Mouse (Mus musculus): ENCODE data around the gene 4921517D22Rik. TPM values are rescaled to one million over a fixed set of nuclear protein-coding genes. Genes with fewer than 3 reads are reported as not detected.

Gene 4921517D22Rik
- polyA plus RNA-seq, 1 experiment: not detected

DNA sequence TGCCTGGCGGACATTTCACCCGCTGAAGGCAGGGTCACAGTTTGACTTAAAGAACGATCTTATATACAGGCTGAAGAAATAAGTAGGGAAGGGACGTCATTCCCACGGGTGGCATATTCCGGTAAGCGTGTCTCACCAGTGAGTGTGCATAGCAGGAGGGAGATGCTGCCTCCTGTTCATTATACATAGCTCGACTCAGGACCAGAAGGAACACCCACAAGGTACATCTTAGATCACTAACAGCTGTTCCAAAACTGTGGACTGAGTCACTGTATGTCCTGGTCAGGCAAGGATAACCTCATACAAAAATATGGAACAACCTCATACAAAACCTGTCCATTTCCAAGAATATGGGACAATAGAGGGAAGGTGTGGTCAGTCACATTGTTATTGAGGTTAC lies 5.2 kb upstream of the 4921517D22Rik start:
- 93% methylated on average over 8 of the region's 8 CpGs for WGBS
- DNase-seq (ENCODE audit: low read depth, low spot score): no peak

DNA sequence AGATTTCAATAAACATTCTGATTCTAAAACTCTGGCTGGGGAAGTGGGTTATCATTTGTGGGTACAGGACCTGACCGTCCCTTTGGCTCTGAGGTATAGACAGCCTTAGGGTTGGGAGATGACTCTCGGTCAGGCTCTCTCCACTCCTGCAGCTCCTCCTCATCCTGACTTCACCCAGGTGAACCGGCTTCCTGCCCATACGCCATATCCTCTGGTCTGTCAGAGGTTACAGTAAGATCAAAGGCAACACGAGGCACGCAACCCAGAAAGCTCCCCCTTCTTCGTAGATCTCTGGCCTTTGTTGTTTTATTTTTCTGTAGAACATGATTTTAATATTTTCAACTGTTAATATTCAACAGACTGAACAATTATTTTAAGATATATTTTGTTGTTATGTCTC lies 1.9 kb upstream of the 4921517D22Rik start:
- DNase-seq (ENCODE audit: low read depth, low spot score): no peak
- WGBS: 91% methylated on average over 7 of the region's 7 CpGs

DNA sequence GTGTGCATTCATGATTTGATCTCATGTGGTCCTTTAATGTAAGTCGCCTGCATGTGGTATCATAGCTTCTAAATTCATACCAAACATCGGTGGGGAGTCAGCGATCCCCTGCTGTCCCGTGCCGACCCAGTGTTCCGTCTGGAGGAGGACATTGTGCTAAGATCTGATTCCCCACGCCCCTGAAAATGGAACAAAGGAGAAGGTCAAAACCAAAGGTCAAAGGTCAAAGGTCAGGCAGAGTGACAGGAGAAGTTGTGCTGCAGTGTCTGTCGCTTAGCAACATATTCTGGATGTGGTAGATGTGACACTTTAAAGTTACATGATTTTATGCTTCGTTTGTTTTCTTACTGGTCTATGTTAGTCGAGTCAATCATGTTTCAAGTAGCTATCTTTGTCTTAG lies 2.4 kb downstream of the 4921517D22Rik start:
- DNase-seq (ENCODE audit: low read depth, low spot score): no peak
- 83% methylated on average over 10 of the region's 10 CpGs for WGBS

DNA sequence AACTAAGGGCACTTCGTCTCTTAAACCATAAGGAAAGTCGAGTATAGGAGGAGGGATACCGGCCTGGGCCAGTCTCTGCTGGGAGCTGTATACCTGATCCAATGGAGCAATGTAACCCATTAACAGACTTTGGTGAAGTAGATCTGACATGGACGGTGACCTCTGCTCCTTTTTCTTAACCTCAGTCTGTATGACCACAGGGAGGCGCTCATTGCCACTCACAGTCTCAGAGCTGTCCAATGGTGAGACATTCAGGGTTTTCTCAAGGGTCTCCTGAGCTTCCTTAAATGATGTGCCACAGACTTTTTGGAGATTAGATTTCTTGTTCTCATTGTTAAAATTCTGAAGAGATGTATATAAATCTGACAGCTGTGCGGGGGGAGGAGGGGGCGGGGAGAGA lies 3.3 kb downstream of the 4921517D22Rik start:
- no peak for DNase-seq (ENCODE audit: low read depth, low spot score)
- 87% methylated on average over 7 of the region's 7 CpGs for WGBS

DNA sequence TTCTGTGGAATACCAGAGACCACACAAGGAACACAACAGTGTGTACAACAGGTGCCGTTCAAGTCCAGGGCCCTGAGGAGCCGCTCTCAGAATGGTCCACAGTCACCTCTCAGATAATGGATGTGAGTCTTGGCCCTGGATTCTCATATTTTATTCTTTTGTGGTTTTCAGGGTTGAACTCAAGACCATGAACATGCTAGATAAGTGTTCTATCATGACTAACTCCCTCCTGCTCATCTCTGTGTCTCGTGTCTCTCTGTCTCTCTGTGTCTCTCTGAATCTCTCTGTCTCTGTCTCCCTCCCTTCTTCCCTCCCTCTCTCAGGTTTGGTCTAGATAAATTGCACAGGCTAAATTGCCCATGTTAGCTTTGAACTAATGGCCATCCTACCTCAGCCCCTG lies 4.1 kb downstream of the 4921517D22Rik start:
- WGBS: 92% methylated on average over 3 of the region's 3 CpGs
- DNase-seq (ENCODE audit: low read depth, low spot score): no peak

DNA sequence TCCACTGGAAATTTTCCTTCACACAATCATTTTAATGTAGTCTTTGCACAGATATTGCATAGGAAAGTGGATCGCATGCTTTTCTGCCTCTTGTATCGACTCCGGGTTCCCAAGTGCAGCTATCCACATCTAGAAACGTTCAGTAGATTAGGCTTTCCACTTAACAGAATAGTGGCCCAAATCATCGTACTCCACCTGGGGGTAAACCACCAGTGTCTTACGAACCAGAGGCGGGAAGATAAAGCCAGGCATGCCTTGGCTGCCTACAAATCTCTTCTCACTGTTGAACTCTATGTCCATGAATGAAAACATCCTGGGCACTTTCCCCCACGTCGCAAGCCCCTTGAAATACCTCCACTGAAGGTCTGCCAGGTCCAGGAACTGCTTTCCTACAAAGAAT lies 4.6 kb downstream of the 4921517D22Rik start:
- no peak for DNase-seq (ENCODE audit: low read depth, low spot score)
- 90% methylated on average over 9 of the region's 9 CpGs for WGBS

DNA sequence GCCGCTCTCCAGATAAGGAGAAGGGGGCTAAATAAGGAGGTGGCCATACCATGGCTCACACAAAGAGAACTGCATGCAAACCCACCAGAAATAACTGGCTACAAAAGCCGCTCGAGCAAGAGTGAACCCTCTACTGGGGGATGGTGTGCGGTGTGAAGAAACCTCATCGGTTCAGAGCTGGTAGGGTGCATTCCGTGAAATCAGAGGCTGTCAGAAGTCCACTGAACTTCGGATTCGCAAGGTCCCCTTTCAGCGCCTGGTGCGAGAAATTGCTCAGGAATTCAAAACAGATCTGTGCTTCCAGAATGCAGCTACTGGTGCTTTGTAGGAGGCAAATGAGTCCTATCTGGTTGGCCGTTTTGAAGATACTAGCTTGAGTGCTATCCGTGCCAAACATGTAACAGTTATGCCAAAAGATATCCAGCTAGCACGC lies 5.6 kb downstream of the 4921517D22Rik start:
- no peak for DNase-seq (ENCODE audit: low read depth, low spot score)
- WGBS: 78% methylated on average over 13 of the region's 13 CpGs

DNA sequence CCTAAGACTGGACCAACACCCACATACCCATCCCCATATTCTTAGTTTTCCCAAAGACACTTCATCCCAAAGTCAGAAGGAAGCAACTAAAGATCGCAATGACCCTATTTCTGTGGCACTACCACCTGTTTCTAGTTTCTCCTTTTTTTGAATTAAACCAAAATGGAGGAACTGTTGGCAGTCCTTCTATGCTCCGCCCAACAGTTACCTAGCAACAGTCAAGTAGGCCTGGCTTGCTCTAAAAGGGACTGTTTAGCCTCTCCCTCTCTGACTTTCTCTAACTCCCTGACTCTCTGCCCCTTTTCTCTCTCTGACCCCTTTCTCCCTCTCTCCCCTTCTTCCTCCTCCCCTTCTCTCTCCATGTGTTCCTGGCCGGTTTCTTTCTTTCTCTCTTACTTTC lies 8.7 kb downstream of the 4921517D22Rik start:
- 79% methylated on average over 3 of the region's 3 CpGs for whole genome bisulfite sequencing
- no peak for DNase-seq (ENCODE audit: low read depth, low spot score)

DNA sequence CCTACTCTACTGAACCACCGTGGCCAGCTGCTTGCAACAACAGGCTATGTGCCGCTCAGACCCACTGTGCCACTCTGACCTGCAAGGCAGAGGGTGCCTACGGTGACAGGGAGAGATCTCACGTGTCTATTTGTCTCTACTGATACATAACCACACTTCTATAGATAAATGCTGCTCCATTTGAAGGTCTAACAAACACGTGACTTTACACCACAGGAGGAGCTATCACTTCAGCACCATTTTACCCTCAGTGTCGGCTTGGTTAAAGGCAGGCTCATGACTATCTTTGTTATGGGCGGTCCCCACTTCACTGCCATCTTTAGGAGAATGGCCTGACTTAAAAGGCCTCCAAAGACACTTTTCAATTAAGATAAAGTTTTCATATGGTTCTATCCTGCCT lies 11.3 kb downstream of the 4921517D22Rik start:
- no peak for DNase-seq (ENCODE audit: low read depth, low spot score)

DNA sequence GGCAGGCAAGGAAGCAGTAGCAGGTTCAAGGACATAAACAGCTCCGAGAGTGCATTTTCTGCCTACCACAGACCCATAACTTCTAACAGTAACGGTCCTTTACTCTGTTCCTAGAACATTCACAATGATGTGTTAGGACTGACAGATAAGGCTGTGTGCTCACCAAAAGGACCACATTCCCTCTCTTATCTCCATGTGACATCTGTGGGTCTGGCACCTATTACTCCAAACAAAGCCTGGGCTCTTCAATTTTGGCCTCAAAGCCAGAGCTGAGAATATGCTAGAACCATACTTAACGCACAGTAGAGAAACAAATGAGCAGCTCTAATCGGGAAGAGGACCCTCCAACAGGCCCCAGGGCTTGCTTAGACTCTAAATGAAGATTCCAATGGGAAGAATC lies 14.0 kb downstream of the 4921517D22Rik start:
- 67% methylated on average over 4 of the region's 4 CpGs for WGBS
- DNase-seq (ENCODE audit: low read depth, low spot score): no peak

More for the DNA sequence above, 11.3 kb downstream of the 4921517D22Rik start:
- 43% methylated on average over 7 of the region's 7 CpGs for WGBS

DNA sequence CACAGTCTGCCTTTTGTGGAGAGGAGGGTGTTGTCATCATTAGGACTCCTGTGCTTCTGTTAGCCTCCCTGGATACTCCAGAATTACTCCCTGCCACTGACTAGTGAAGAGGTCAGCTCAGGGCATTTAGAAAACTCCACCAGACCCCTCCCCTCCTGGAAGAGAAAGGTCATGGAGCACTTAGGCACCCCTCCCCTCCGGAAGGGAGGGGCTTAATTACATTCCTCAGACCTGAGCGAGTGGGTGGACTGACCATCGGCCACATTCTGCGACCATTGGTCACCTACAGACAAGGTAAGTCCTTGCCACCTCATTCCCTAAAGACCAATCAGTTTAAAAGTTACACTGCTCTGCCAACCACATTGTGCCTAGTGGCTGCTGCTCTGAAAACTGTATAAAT lies 14.6 kb downstream of the 4921517D22Rik start:
- DNase-seq (ENCODE audit: low read depth, low spot score): no peak
- 30% methylated on average over 4 of the region's 4 CpGs for WGBS

DNA sequence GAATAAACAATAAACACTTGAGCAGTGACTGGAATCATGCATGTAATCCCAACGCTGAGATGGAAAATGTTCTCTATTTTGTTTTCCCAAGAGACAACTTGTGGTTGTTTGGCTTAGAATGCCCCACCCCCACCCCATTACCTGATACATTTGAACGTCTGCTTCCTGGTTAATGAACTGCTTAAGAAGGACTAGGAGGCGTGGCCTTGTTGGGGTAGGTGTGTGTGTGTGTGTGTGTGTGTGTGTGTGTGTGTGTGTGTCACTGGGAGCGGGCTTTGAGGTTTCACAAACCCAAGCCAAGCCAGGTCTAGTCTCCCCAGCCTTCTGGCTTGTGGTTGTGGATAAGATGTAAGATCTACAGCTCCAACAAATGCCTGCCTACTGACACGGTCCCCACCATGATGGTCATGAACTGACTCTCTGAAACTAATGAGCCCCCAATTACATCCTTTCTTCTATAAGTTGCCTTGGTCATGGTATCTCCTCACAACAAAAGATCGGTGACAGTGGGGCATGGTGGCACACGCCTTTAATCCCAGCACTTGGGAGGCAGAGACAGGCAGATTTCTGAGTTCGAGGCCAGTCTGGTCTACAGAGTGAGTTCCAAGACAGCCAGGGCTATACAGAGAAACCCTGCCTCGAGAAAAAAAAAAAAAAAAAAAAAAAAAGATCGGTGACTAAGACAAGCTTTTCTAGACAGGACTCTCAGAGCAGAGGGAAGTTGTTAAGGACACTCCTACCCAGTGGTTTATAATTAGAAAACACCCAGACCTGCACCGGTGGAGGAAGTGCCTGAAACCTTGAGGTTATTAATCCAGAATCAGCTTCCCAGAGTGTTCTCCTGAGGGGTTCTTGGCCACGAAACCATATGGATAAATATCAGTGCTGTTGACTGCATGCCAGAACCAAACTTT lies 17.3 kb downstream of the 4921517D22Rik start:
- no peak for DNase-seq (ENCODE audit: low read depth, low spot score)

DNA sequence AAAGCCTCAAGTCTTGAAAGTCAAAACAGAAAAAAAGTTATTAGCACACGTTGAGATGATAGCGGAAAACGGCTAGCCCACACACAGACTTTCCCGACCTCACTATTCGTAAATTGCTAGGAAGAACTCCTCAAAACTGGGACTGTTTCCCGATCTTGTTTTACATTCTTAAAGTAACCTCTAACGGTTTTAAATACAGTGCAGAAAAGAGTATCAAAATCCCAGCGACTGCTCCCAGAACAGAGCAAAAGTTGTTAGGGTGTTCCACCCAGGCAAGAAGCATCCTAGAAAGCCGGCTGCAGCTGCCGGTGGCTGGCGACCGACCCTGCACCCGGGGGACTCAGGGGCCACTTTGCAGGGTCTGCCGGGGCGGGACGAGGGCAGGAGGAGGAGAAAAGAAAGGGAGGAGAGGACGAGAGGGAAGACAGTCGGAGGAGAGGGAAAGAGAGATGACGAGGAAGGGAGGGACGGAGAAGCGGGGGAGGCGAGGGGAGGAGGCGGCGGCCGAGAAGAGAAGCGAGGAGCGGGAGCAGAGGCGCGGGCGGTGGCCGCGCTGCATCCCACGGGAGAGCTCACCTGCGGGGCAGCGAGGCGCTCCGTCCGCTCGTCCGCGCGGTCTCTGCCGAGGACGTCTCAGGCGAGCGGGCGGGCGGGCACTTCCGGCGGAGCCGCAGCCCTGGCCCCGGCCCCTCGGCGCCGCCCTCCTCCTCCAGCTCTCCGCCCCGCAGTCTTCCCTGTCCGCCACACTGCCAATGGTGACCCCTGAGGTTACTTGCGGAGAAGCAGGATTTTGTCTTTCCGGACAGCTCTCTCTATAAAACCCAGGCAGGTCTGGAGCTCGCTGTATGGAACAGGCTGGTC lies 18.5 kb downstream of the 4921517D22Rik start, which contains the start of gene Golm1:
Gene Golm1, minus strand, starts transcription at position 661 of the 861 bp plus-strand sequence.
- DNase-seq (ENCODE audit: low read depth, low spot score): no peak

More for the DNA sequence above, 17.3 kb downstream of the 4921517D22Rik start:
- 52% methylated on average over 12 of the region's 12 CpGs for WGBS

DNA sequence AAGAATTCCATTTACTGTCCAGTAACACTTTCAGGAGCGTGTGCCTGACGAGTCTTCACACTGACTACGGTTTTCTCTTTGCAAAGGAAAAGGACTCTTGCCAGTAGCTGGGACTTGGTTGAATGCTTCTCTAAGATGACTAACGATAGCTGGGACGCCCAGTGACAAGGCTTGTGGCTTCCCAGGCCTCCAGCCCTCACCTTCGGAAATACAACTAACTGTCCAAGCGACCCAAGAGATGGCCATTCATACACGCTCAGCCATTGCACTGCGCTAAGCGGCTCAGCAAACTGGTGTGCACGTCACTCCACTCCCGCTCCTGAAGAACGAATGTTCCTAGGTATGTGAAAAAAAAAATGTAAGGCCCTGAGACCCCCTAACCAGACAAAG lies 19.2 kb downstream of the 4921517D22Rik start:
- DNase-seq (ENCODE audit: low read depth, low spot score): no peak
- 4% methylated on average over 13 of the region's 13 CpGs for WGBS

More for the DNA sequence above, 18.5 kb downstream of the 4921517D22Rik start, which contains the start of gene Golm1:
- WGBS: under 1% methylated on average over 59 of the region's 61 CpGs

DNA sequence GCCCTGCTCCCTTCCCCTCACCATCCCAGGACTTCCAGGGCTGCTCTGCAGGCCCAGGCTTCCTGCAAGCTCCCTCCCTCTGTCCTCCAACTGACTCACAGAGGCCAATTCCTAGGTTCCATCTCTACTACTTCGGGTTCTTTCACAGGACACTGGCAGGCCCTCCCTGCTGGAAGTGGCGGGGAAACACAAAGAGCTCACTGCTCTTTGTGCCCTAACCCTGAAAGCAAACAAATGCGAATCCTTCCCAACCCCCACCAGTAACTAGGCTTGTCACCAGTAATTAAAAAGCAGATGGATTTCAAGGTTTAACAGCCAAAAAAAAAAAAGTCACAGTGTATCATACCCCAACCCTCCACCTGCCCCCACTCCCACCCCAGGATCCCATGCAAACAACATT lies 19.7 kb downstream of the 4921517D22Rik start:
- 18% methylated on average over 3 of the region's 3 CpGs for WGBS
- DNase-seq (ENCODE audit: low read depth, low spot score): no peak

DNA sequence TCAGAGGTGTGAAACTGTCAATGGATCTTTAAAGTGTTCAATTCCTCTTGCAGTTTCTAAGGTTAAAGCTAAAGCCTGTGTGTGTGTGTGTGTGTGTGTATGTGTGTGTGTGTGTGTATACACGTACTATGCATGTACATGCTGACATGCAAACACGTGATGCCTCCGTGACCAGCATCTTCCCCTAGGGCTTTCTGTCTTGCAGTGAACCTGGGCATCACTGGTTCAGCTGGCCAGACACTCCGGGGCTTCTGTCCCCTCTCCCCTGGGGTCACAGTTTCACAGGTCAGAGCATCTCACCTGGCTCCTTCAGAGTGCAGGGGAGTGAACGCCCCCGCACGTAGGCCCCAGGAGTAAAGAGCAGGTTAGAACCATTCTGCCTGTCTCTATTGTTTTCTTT lies 20.3 kb downstream of the 4921517D22Rik start:
- no peak for DNase-seq (ENCODE audit: low read depth, low spot score)
- 43% methylated on average over 7 of the region's 7 CpGs for WGBS

DNA sequence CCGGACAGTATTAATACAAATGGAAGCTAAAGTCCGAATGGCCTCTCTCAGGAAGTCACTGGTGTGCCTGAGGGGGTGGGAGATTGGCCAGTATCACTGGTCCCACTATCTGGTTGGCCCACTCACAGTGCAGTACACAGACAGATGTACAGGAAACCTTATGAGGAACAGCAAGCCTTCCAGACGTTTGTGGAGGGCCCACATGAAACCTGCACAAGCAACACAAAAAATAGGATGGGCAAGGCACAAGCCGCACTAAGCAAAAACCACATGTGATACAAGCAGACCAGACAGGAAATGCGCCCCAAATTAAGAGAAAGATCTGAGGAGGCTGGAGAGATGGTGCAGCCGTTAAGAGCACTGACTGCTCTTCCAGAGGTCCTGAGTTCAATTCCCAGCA lies 21.7 kb downstream of the 4921517D22Rik start:
- DNase-seq (ENCODE audit: low read depth, low spot score): no peak
- 33% methylated on average over 6 of the region's 6 CpGs for WGBS

DNA sequence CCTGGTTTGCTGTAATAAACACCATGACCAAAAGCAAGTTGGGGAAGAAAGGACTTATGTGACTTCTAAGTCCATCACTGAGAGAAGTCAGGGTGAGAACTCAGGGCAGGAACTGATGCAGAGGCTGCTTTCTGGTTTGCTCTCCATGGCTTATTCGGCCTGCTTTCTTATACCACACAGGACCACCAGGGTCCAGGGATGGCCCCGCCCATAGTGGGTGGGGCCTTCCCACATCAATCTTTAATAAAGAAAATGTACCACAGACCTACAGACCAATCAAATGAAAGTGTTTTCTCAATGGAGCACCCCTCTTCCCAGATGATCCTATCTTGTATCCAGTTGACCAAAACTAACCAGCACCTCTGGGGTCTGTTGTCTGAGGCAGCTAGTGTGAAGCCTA lies 22.4 kb downstream of the 4921517D22Rik start:
- 50% methylated on average over 2 of the region's 2 CpGs for WGBS

DNA sequence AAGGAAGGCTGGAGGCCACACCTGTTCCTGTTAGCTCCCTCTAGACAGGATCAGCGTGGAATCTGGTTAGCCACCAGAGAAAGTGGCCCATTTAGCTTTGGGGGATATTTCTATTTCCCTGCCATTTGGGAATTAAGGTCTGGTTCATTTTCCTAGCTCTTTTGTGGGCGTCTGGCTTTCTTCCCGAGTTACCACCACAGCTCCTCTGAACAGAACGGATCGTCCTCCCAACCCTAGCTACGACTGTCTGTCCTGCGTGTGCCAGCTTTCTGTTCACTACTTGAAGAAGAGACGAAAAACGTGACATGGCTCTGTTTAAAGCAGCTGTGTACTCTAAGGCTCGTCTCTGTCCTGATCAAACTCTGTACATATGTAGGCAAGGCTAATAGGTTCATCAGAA lies 24.0 kb downstream of the 4921517D22Rik start:
- WGBS: 61% methylated on average over 10 of the region's 10 CpGs
- no peak for DNase-seq (ENCODE audit: low read depth, low spot score)

More for the DNA sequence above, 22.4 kb downstream of the 4921517D22Rik start:
- no peak for DNase-seq (ENCODE audit: low read depth, low spot score)

DNA sequence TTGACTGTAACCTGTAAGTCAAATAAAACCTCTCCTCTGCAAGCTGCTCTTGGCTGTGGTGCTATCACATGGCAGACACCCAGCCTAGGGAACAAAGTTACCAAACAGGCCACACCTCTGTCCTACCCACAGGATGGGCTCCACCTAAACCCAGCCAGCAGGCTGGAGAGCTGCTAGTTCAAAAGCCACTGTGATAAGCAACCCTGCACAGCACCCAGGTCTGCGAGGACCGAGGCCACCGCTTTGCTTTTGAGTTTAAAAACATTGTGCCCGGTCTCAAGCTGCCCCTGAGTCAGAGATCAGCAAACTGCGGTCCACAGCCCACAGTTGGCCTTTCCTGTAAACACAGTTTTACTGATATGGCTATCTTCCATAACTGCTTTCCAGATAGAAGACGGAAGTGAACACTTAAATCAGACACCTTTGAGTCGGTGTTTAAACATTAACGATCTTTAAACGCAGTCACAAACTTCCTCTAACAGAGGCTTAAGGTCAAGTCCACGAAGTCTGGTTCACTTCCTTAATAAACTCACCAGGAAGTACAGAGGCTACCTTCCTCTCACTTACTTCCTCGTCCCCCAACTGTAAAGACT lies 25.3 kb downstream of the 4921517D22Rik start:
- 9% methylated on average over 11 of the region's 11 CpGs for WGBS
- peak; percentile 92 for DNase-seq (ENCODE audit: low read depth, low spot score)

All from large intestine, adult 2 months (tissue).